ENCODE assay signal across 15 mouse cellular contexts in the genomic region with DNA sequence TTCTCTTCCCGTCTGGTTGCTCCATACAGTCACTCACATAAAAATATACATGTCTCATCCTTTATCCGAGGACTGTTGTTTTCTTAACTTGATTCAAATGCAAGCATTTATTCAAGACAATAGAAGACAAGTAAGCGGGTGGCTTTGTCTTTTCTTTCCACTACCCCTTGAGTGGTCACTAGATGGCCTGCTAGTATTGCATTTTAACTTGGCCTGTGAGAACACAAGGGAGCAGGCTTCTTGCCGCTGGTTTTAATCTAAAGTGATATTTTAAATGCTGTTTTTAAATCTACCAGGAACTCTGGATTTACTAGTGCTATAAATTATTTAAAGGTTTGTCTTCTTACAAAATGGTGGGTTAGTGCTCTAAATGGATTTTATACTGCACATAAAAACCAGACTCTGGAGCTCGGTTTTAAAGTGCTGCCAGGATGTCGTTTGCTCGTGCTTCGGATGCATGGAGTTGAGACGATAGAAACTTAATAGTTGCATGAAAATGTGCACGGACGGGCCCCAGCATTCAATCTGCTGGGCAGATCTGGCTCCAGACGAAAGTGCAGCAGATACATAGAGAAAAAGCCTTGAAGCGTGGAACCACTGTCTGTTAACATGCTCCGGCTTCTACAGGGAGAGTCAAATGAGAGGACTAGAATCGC. TPM values are rescaled to one million over a fixed set of nuclear protein-coding genes. Genes with fewer than 3 reads are reported as not detected.
DNase-seq lines count a peak whose midpoint lies in the region; ATAC-seq and TF ChIP-seq lines count a peak whose summit lies in the region.
"Had no signal": no experiment of that assay in that cellular context is flagged by ENCODE, and none has a peak within 500 bp of the region (broad histone marks: within the 10 kb centered on the region; RNA-seq: fewer than 3 reads in every experiment).

No protein-coding gene starts in this region.

- no peaks in the 10 kb centered on the region for H3K4me1 ChIP-seq in liver, adult 2 months (ENCODE audit: control insufficient read depth, insufficient read depth, low read length)
- H3K4me1 ChIP-seq in liver, embryonic 12.5 days, result no peaks in the 10 kb centered on the region
- H3K4me1 ChIP-seq in limb, embryonic 15.5 days, result peaks cover 7% of the 10 kb centered on the region; the same call in 1 of the 2 replicates
- H3K4me1 ChIP-seq: heart, embryonic 15.5 days; liver, embryonic 15.5 days; megakaryocyte, embryonic 14.5 days had no signal

- H3K9ac ChIP-seq in liver, adult 2 months (ENCODE audit: low read depth, low read length), result no peak overlapping the region
- no peak overlapping the region for H3K9ac ChIP-seq in liver, embryonic 12.5 days
- H3K9ac ChIP-seq in limb, embryonic 15.5 days, result no peak overlapping the region
- H3K9ac ChIP-seq: heart, embryonic 15.5 days; liver, embryonic 15.5 days had no signal

- whole genome bisulfite sequencing in liver, adult 2 months, result 91% methylated on average over 15 of the region's 15 CpGs
- WGBS in liver, embryonic 12.5 days (ENCODE audit: insufficient replicate concordance), result 83% methylated on average over 15 of the region's 15 CpGs
- WGBS in limb, embryonic 15.5 days, result 33% methylated on average over 15 of the region's 15 CpGs

- no peak overlapping the region for H3K4me3 ChIP-seq in liver, adult 2 months (ENCODE audit: insufficient read depth, low read depth, low read length)
- H3K4me3 ChIP-seq in liver, embryonic 12.5 days, result no peak overlapping the region
- H3K4me3 ChIP-seq in limb, embryonic 15.5 days, result no peak overlapping the region
- H3K4me3 ChIP-seq: erythroblast, embryonic 14.5 days; heart, embryonic 15.5 days; liver, embryonic 15.5 days; megakaryocyte, embryonic 14.5 days had no signal

- H3K27me3 ChIP-seq in liver, adult 2 months (ENCODE audit: control insufficient read depth, insufficient read depth, low read length), result no peaks in the 10 kb centered on the region
- no peaks in the 10 kb centered on the region for H3K27me3 ChIP-seq in liver, embryonic 12.5 days (replicated peaks)
- 0 out of 2 replicates have a peak, but pooled peaks cover 5% of the 10 kb centered on the region for H3K27me3 ChIP-seq in limb, embryonic 15.5 days
- H3K27me3 ChIP-seq: heart, embryonic 15.5 days; liver, embryonic 15.5 days; megakaryocyte, embryonic 14.5 days had no signal

- H3K36me3 ChIP-seq in liver, adult 2 months (ENCODE audit: control insufficient read depth, insufficient read depth, low read length), result no peaks in the 10 kb centered on the region
- H3K36me3 ChIP-seq in liver, embryonic 12.5 days, result peaks cover 18% of the 10 kb centered on the region; the same call in 1 of the 2 replicates
- peaks cover 40% of the 10 kb centered on the region for H3K36me3 ChIP-seq in limb, embryonic 15.5 days
- H3K36me3 ChIP-seq: liver, embryonic 15.5 days had no signal

- no peak for DNase-seq in frontal cortex, postnatal 14 days (ENCODE audit: low spot score in 2 of 2)
- DNase-seq in liver, adult 2 months (ENCODE audit: extremely low read depth, low read depth, low spot score), result peak; percentile 9
- peak; percentile 10 for DNase-seq in brain, embryonic 18.5 days (ENCODE audit: low read depth, low spot score)
- DNase-seq in adrenal gland, adult 8-10 months, result no peak
- no peak for DNase-seq in adipocyte (ENCODE audit: low spot score)
- DNase-seq: cerebellum, adult 8-10 months; kidney, adult 18-20 months; layer of hippocampus, adult 9-11 months had no signal

- no peak for TF ChIP-seq CTCF in liver, adult 2 months (IDR thresholded peaks at IDR 0.05; ENCODE audit: low read depth, low read length)

- ATAC-seq in frontal cortex, adult (ENCODE audit: low TSS enrichment), result peak; percentile 64
- ATAC-seq in liver, embryonic 12.5 days, result no peak
- peak; percentile 56; the same call in 1 of the 2 replicates for ATAC-seq in limb, embryonic 15.5 days (ENCODE audit: insufficient number of reproducible peaks, low FRiP score, low TSS enrichment, low read depth)

- no peak overlapping the region for H3K4me2 ChIP-seq in liver, embryonic 12.5 days
- H3K4me2 ChIP-seq in limb, embryonic 15.5 days, result no peak overlapping the region
- H3K4me2 ChIP-seq: heart, embryonic 15.5 days; liver, embryonic 15.5 days had no signal

- H3K27ac ChIP-seq in liver, adult 2 months (replicated peaks; ENCODE audit: insufficient read depth, low read depth, low read length), result no peak overlapping the region
- no peak overlapping the region for H3K27ac ChIP-seq in liver, embryonic 12.5 days
- peak overlapping the region; percentile 78 for H3K27ac ChIP-seq in limb, embryonic 15.5 days
- H3K27ac ChIP-seq: heart, embryonic 15.5 days; liver, embryonic 15.5 days had no signal

- H3K79me2 ChIP-seq in liver, adult 2 months (ENCODE audit: control insufficient read depth, insufficient read depth, low read length), result no peaks in the 10 kb centered on the region

- no peak for TF ChIP-seq POLR2A in liver, adult 2 months (IDR thresholded peaks at IDR 0.05; ENCODE audit: extremely low read depth, insufficient read depth, low read length)

- no peaks in the 10 kb centered on the region for H3K9me3 ChIP-seq in liver, embryonic 12.5 days (replicated peaks)
- no peaks in the 10 kb centered on the region for H3K9me3 ChIP-seq in limb, embryonic 15.5 days
- H3K9me3 ChIP-seq: heart, embryonic 15.5 days; liver, embryonic 15.5 days; megakaryocyte, embryonic 14.5 days had no signal

RNA-seq across cellular contexts. Expression of a gene that starts 28.7 kb away (rescaled TPM):
- 5.6 and 7.3 TPM in 2 replicates for total RNA-seq in liver, adult 2 months (2014; rRNA removed)
- 6.5 and 7.5 TPM in 2 replicates for polyA plus RNA-seq in liver, adult 2 months (2012; rRNA removed)
- polyA plus RNA-seq in liver, embryonic 12.5 days (2016; fragmentation: Nextera tagmentation; extraction: Ambion mirVana), result 14.4 and 15.1 TPM in 2 replicates
- 128 and 132 TPM in 2 replicates for polyA plus RNA-seq in limb, embryonic 15.5 days (2015; fragmentation: Nextera tagmentation; extraction: Ambion mirVana)
- 10 to 100 TPM; 62.3 to 70.9 (median 65.6) TPM for total RNA-seq in adrenal gland, adult 8-10 months (2022)

Comparison
In these comparisons a context has a peak if more than half of its experiments do, and no peak if none do; other contexts are left out.
1. DNase-seq: peak in liver, adult 2 months (single experiment) and brain, embryonic 18.5 days (single experiment); none in frontal cortex, postnatal 14 days (0 of 2), adrenal gland, adult 8-10 months (single experiment) and adipocyte (single experiment).